Mouse (Mus musculus) testis, postnatal 10 days (tissue): ENCODE results near the gene Gnb1.
"Not testable (repeated sequence)": the region's sequence is repeated elsewhere in the genome, so short reads cannot be mapped to it uniquely, and the experiment has no call there.

Experiments used
- DNase-seq: peaks from one replicate; pipeline ENCODE4 v3.0.0; 2021; ENCODE audit warnings: low spot score

Gnb1 gene

DNA sequence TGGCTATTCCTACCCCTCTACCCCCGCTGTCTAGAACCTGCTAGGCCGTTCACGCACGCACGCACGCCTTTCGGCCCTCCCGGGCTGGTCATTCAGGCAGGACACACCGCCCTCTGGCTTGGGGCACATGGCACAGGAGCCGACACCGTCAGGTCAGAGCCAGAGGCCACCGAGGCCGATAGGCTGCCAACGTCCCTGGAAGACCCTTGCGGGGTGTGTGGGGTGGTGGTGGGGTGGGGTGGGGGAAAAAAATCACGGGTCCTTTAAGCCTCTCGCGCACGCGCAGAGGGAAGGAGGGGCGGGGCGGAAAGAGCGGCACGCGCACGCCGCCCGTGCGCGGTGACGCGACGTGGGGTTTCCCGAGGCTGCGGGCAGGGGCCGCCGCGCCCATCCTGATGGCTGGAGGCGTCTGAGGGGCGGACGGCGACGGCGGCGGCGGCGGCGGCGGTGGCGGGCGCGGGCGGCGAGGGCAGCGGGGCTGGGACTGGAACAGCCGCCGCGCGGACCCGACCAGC lies at the start of gene Gnb1:
TSS of gene Gnb1 (plus strand) at position 372 of the 515 bp plus-strand sequence.
- DNase-seq = peak; percentile 99

DNA sequence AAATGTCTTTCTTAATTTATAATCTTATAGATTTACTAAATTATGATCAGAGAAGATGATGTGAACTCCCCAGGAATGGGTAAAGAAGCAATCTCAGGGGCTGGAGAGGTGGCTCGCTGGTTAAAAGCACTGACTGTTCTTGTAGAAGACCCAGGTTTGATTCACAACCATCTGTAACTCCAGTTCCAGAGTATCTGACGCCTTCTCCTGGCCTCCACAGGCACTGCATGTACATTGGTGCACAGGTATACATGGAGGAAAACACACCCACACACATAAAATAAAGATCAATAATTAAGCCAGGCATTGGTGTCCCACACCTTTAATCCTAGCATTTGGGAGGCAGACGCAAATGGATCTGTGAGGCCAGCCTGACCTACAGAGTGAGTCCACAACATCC lies 48.4 kb upstream of the Gnb1 start:
- no peak for DNase-seq

DNA sequence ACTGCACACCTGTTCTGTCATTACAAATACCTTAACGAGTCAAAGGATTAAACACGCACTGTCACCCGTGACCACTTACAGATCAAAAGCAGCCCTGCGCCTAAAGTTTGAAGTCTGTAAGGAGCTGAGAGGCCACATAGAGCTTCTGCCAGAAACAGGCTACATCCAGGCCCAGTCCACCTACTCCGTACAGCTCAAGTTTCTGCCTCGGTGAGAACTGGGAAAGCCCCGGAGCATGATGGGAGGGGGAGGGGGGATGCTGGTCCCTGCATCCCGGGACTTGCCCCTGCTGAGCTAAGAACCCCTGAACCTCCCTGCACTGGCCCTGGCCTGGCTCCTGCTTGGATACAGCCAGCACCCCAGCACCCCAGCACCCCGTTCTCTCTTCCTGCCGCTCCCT lies 39.6 kb upstream of the Gnb1 start:
- no peak for DNase-seq

DNA sequence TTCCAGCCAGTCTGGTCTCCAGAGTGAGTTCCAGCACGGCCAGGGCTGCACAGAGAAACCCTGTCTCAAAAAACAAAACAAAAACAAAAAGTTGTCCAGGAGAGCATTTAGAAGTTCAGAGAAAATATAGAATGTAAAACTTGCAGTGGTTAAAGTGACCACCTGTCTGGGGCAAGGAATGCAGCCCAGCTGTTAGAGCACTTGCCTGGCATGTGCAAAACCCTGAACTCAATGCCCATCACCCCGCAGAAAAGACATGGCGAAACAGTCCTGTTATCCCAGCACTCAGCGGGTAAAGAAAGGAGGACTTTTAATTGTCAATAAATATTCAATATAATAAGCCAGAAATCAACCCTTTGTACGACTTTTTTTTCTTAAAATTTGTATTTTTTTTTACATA lies 32.6 kb upstream of the Gnb1 start:
- DNase-seq = no peak

DNA sequence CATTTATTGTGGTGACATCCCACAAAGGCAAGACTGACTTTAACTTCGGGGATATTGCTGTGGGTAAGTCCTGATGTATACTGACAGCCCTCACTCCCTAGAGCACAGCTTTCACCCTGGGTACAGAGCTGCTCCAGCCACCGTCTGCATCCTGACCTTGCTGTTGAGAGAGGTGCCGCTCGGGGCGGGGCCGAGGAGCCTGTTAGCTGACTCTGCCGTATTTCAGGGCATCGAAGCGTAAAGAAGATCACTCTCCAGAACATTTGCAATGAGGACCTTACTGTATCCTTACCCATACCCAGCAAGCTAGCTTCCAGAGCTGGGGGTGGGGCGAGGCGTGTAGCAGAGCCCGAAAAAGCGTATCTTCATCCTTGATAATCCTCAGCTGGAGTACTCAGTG lies 28.1 kb upstream of the Gnb1 start:
- no peak for DNase-seq

DNA sequence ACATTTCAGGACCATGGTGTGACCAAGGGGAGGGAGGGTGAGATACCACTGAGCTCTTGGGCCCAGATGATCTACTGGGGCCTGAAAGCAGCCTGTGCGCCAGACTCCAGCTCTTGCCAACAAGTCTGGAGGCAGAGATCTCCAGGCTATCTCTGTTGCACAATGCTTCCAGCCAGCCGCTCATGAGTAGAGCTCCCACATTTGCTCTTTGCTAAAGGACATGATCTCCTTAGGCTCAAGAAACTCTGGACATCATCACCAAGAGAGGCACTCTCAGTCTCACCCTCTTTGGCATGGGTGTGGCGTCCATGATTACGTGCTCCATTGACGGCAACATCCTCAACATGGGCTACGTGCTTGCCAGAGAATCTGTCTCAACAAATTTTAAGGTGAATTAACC lies 27.6 kb upstream of the Gnb1 start:
- no peak for DNase-seq

DNA sequence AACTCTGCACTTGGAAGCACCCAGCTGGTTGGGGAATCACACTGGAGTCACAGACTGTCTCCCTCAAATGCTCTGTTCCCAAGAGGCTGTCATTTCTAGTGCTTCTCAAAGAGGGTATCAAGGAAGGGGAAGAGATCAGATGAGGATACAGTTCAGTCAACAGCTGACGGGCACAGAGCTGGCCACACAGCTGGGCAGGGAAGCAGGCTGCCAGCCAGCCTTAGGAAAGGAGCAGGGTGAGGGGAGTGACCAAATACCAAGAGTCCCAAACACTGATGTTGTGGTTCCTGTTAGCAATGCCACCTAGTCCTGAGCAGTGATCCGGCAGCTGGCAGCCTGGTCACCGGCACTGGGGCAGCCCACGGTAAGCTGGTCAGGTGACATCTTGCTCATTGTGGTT lies 27.1 kb upstream of the Gnb1 start:
- no peak for DNase-seq

DNA sequence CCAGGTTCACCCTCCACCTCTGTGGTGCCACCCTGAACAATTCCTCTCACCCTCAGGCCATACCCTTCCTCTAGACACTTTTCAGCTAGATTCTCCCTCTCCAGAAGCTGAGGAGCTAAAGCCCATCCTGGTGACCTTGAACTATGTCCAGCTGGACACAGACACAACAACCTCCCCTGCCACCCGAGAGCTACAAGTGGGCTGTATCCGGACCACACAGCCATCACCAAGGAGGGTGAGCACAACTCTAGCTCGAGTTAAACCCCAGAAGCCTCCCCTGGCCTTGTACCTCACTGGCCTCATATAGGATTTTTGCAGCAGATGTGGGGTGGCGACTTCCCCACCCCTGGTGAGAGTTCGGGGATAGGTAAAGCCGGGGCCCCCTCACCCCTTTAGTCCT lies 25.6 kb upstream of the Gnb1 start:
- DNase-seq = no peak

DNA sequence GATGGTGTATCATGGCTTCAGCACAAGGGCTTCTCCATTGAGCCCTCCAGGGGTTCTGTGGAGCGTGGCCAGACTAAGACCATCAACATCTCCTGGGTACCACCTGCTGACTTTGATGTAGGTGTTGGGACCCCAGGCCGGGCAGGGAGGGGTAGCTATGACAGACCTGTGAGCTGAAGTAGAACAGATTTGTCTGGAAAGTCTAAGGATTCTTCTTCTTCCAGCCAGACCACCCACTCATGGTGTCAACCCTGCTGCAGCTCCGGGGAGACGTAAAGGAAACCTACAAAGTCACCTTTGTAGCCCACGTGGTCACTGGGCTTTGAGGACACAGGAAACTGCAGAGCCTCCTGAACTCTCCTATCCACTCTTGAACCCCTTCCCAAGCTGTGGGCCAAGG lies 25.1 kb upstream of the Gnb1 start:
- DNase-seq = no peak

DNA sequence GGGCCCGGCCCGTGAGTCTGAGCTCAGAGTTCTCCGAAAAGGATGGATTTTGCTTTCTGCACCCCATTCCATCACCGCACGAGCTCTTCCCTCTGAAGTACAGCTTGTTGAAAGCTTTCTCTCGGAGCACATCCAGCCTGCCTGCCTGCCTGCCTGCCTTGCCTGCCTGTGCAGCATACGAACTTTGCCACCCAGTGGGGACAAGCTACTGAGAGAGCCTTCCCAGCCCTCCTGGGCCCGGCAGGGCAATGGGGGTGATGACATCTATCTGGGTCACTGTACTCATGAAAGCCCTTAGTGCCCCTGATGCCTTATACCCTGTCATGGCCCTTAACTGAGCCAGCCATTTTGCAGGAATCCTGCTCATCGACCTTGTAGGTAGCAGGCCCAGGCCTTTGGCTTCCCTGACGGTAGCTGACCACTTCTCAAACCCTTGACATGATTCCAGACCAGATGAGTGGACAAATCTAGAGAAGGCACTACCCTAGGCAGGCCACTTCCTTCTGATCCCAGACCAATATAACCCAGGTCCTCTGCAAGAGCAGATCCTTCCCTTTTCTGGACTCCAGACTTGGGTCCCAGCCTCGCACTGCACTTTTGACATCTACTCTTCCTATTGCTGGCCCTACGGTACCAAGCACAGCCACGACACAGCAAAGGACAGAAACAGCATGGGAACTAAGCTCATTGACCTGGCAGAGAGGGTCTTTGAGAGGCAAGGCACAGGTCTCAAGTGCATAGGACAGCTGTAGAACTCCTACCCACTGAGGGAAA lies 23.7 kb upstream of the Gnb1 start:
- DNase-seq = no peak

DNA sequence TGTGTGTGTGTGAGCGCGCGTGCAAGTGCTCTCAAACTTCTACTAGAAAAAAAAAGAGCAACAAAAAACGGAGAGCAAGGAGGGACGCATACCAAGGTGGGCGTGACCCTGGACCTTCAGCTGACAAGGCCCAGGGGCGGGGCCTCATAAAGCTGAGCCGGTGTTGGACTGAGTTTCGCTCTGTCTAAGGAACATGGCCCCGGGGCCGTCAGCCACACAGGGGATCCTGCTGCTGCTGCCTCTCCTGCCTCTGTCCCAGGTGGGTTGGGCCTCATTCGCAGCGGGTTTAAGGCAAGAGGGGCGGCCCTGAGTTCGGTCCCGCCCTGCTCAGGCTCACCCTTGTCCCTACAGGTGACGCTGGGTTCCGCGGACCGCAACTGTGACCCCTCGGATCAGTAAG lies 22.2 kb upstream of the Gnb1 start, which contains the start of gene Tmem52:
TSS of gene Tmem52 (plus strand) at position 163 of the 400 bp plus-strand sequence.
- peak; percentile 86 for DNase-seq

DNA sequence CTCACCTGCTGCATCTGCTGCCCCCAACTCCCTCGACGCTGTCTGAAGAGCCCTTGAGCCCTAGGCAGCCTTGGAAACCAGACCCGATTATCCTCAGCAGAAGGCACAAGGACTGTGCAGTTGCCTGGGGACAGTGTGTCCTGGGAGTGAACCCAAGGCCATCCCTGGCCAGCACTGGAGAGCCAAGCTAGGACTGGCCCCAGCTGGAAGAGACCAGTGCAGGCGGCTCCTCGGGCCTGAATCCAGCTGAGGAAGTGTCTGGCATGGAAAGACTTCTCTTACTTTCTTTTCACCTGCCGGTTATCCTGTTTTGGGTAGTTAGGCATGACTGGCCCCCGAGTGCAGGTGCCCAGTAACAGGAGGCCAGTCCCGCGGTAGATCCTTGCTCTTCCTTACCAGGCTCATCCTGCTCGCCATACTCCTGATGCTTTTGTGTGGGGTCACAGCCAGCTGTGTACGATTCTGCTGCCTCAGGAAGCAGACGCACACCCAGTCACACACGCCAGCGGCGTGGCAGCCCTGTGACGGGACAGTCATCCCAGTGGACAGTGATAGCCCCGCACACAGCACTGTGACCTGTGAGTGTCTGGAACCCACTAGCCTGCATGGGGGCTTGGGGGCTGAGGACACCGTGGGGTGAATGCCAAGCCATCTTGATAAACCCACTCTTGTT lies 21.4 kb upstream of the Gnb1 start:
- DNase-seq = peak; percentile 80

DNA sequence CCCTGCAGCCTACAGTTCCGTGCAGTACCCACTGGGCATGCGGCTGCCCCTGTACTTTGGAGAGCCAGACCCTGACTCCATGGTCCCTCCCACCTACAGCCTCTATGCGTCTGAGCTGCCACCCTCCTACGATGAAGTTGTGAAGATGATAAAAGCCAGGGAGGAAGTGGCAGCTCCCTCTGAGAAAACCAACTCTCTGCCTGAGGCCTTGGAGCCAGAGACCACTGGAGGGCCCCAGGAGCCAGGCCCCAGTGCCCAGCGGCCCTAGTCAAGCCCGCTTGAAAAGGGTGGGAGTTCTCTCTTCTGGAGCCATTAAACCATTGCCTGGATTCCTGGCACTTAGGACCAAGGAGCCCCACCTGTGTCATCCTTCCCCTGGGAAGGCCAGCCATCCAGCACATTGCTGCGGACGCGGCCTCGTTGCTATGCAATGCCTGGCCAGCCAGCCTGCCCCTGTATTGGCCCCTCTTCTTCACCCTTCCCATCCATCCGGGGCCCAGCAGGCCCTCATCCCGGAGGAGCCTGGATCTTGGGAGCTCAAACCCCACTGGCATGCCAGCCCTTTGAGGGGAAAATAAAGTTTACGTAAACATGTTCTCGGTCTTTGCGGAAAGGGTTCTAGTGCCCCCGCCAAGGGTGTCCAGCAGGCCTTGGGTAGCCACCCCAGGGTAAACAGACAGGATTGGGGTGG lies 20.8 kb upstream of the Gnb1 start:
- DNase-seq = no peak

DNA sequence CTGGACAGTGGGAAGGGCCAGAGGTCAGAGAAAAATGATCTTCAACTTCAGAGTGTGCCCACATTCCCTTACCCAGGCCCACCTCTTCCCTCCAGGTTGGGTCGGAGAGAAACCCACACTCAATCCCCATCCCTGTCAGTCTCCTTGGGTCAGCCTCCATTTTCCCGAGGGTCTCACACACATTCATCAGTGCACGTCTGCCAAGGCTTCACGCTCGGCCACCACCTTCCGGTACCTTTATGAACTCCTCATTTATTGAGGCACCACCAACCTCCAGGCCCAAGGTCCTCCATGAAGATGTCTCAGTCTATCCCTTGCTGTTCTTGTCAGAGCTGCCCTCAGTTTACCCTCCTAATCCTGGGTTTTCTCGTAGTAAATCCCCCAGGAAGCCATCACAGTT lies 20.2 kb upstream of the Gnb1 start:
- DNase-seq = peak; percentile 37

DNA sequence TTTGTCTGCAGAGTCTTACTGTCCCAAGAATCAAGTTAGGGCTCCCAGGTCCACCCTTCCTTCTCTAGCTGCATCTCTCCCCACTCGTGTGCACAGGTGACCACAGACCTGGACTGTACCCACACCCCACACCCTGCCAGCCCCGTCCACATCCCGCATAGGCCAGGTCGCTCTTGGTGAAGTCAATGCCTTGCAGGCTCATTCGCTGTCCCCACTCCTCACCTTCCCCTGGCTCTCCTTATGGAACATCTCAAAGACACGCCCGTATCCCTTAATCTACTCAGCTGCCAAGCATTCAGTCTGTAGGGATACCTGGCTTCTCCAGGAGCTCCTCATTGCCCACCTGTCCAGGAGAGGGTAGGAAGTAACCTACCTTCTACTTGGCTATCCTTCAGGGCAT lies 19.8 kb upstream of the Gnb1 start:
- peak; percentile 45 for DNase-seq

DNA sequence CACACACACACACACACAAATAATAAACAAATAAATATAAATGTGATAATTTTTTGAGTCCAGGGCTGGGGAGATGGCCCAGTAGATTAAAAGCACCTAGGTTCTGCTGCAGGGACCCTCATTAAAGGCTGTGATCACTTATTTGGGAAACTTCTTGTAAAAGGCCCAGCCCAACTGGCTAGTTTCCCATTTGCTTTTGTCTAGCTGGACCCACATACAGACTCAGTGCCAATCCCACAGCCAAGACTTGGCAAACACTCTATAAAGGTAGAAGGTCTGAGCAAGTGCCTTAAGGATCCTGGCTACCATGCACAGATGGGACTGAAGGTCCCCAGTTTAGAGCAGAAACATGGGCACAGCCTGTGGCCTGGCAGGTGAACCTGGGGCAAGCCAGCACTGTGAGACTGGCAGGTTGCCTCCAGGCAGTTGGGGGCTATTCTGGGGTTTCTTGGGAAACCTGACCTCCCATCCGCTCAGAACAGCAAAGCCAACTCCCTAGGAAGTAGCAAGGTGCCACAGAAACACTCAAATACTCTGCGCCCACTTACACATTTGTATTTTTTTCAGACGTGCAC lies 18.4 kb upstream of the Gnb1 start:
- DNase-seq = peak; percentile 40

DNA sequence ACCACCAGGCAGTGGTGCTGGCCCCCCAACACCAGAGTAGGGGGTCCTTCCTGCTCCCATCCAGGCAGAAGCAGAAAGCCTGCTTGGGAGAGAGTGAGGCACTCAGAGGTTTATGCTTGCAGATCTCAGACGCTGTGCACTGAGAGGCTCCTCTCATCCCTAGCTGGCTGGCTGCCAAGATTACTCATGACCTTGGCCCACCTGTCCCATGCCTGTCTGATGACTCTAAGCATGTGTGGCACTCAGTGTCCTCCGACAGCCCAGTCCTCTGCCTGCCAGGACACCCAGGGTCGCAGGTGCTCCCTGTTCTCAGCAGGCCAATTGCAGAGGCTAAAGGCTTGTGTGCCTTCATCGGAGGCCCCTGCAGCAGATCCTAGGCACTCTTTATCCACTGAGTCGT lies 17.8 kb upstream of the Gnb1 start:
- peak; percentile 80 for DNase-seq

DNA sequence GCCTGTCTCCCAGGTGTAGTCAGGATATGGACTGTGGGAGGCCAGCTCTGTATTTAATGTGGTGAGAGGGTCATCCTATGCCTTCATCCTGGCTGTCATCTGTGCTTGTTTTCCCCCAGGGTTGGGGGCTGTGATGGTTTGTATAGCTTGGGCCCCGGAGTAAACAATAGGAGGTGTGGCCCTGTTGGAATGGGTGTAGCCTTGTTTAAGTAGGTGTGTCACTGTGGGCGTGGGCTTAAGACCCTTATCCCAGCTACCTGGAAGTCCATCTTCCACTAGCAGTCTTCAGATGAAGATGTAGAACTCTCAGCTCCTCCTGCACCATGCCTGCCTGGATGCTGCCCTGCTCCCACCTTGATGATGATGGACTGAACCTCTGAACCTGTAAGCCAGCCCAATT lies 17.4 kb upstream of the Gnb1 start:
- not testable (repeated sequence) for DNase-seq

DNA sequence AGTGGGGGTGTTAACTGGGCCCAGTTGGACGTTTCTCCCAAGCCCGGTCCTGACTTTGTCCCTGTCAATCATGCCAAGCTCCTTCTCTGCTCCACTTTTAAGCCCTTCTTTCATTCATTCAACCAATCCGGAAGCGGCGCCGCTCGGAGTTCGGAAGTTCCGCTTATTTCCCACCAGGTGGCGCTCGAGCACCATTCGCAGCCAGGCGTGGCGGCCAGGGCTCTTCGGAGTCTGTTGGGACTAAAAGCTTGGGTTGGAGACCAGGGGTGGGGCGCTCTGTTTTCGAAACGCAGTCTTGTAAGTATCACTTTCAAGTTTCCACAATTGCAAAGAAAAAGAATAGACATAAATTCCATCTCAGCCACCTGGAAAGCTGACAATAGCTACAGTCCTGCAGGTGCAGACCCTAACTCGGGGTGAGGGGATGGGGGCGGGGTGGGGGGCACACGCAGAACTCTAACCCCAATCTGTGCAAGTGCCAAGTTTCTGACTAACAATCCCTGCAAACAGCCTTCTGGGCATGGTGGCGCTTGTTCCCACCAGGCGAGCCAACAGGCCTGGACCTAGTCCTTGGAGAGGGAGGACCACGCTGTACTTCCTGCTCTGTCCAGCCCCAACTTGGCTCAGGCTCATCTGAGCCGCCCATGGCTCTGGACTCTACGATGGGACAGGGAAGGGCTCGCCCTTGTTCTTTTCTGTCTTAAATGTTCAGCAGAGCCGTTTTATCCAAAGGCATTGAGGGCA lies 9.6 kb upstream of the Gnb1 start:
- DNase-seq = peak; percentile 90

DNA sequence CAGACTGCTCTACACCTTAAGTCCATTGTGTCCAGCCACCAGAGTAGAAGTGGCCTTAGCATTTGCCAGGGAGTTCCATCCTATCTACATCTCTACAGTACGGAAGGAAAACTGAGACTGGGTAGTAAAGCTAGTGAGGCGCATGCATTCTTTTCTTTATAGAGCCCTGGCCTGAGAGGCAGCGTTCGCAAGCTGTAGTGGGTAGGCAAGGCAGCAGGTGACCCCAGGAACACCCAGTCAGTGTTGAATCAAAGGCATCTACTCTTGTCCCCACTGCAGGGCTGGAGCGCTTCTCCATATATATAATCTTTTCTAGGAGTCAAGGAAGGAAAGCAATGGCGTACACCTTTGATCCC lies 9.1 kb upstream of the Gnb1 start:
- DNase-seq = peak; percentile 38

DNA sequence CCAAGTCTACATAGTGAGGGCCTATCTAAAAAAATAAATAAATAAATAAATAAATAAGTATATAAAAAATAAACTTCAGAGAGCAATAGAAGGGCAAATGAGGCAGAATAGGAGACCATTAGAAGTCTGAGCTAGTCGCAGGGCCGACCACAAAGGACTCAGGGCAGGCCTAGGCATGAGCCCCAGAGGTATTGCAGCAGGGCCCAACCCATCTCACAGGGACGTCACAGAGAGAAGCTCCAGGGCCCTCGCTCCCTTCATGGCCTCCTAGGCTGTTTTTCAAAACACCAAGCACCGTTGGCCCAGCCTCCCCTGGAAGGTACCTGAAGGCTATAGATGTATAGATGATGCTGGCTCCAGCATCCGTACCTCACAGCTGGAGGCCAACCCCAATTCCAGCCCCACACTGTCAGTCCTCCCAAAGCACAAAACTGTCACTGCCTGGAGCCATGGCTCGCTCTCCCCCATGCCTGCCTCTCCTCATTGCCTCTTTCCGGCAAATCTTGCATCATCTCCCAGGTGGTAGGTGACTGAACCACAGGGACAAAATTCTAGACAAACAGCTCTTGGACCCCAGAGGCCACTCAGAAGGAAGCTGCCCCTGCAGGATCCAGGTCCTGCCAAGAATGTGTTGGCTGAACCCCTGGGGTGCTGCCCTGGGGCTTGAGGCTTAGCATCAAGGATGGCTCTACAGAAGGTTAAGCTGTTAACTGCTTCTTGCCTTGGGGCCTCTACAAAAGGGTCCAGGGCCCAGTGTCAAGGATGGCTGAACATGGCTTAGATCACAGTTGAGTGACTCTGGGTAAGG lies 8.2 kb upstream of the Gnb1 start:
- peak; percentile 42 for DNase-seq
